Mouse (Mus musculus): ENCODE measurements at regions not wholly inside any gene's neighbourhood (a gene's known extent, or its start where the extent isn't known, plus 50 kb on each side); places are given as distances from the start of the nearest gene placed in this dataset.

GRCm38 (mm10) chr13:6802243-6803157 lies 153.9 kb upstream of the Pfkp start:
- Histone ChIP-seq H3K9me3 (ENCODE audit: control insufficient read depth, low read length) (no peaks in the 10 kb centered on the region), H3K4me2 (ENCODE audit: low read depth, low read length) (no peak overlapping the region), H3K27ac (ENCODE audit: low read length) (no peak overlapping the region), H3K9ac (ENCODE audit: low read depth, low read length) (no peak overlapping the region), H3K27me3 (replicated peaks; ENCODE audit: control insufficient read depth, insufficient read depth, low read length) (no peaks in the 10 kb centered on the region), H3K36me3 (ENCODE audit: control insufficient read depth, insufficient read depth, low read length) (no peaks in the 10 kb centered on the region), H3K4me1 (ENCODE audit: control insufficient read depth, insufficient read depth, low read length) (no peaks in the 10 kb centered on the region), H3K4me3 (ENCODE audit: low read length) (no peak overlapping the region)
- peak; percentile 86 for ATAC-seq
- 56% methylated on average over 5 of the region's 5 CpGs for WGBS

DNA sequence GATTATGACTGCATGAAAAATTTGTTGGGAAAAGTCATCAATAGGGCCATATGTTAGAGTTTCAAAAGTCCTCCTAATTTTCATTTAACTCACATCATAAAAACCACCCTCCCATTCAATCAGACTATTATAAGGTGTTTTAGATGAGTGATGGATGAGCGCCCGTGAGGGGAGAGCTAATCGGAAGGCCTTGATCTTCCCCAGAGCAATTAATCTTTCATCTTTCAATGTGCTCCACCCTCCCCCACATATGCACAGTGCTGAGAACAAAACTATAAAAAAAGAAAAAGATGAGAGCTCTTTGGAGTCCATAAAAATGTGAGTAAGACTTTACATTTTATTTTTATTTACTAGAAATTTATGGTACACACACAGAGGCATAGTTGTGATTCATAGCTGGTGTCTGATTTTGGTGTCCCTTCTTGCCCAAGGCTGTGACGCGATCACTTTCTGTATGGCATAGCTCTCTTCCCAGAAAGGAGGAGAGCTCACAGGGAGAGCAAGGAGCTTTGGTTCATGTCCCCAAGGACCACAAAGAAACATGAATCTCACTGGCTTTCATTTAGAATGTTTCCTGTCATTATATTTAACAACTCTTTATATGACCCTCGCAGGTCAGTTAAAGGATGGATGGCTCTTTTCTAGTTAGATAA lies 119.5 kb upstream of the Pfkp start:
- 70% methylated on average over 6 of the region's 6 CpGs for WGBS
- Histone ChIP-seq H3K27ac (ENCODE audit: low read length) (no peak overlapping the region), H3K4me1 (ENCODE audit: control insufficient read depth, insufficient read depth, low read length) (no peaks in the 10 kb centered on the region), H3K4me2 (ENCODE audit: low read depth, low read length) (no peak overlapping the region), H3K9me3 (ENCODE audit: control insufficient read depth, low read length) (no peaks in the 10 kb centered on the region), H3K27me3 (replicated peaks; ENCODE audit: control insufficient read depth, insufficient read depth, low read length) (no peaks in the 10 kb centered on the region), H3K36me3 (ENCODE audit: control insufficient read depth, insufficient read depth, low read length) (no peaks in the 10 kb centered on the region), H3K4me3 (ENCODE audit: low read length) (no peak overlapping the region), H3K9ac (ENCODE audit: low read depth, low read length) (no peak overlapping the region)
- ATAC-seq: no peak

GRCm38 (mm10) chr13:6757151-6757550 lies 108.6 kb upstream of the Pfkp start:
- Histone ChIP-seq H3K27ac (ENCODE audit: low read length) (no peak overlapping the region), H3K9me3 (ENCODE audit: control insufficient read depth, low read length) (no peaks in the 10 kb centered on the region), H3K9ac (ENCODE audit: low read depth, low read length) (no peak overlapping the region), H3K36me3 (ENCODE audit: control insufficient read depth, insufficient read depth, low read length) (no peaks in the 10 kb centered on the region), H3K27me3 (replicated peaks; ENCODE audit: control insufficient read depth, insufficient read depth, low read length) (no peaks in the 10 kb centered on the region), H3K4me3 (ENCODE audit: low read length) (no peak overlapping the region), H3K4me1 (ENCODE audit: control insufficient read depth, insufficient read depth, low read length) (no peaks in the 10 kb centered on the region), H3K4me2 (ENCODE audit: low read depth, low read length) (no peak overlapping the region)
- 74% methylated on average over 1 of the region's 1 CpGs for WGBS
- no peak for ATAC-seq

- Histone ChIP-seq H3K4me3 (ENCODE audit: low read length) (no peak overlapping the region), H3K9ac (ENCODE audit: low read depth, low read length) (no peak overlapping the region), H3K4me2 (ENCODE audit: low read depth, low read length) (no peak overlapping the region), H3K36me3 (ENCODE audit: control insufficient read depth, insufficient read depth, low read length) (no peaks in the 10 kb centered on the region), H3K27ac (ENCODE audit: low read length) (no peak overlapping the region), H3K27me3 (replicated peaks; ENCODE audit: control insufficient read depth, insufficient read depth, low read length) (no peaks in the 10 kb centered on the region), H3K9me3 (ENCODE audit: control insufficient read depth, low read length) (no peaks in the 10 kb centered on the region), H3K4me1 (ENCODE audit: control insufficient read depth, insufficient read depth, low read length) (no peaks in the 10 kb centered on the region)
- no peak for ATAC-seq
- WGBS: 86% methylated on average over 5 of the region's 5 CpGs
These were observed 103.0 kb upstream of the Pfkp start for GRCm38 (mm10) chr13:6751599-6751998.

GRCm38 (mm10) chr13:6751149-6751548 lies 102.6 kb upstream of the Pfkp start:
- H3K4me2 ChIP-seq (ENCODE audit: low read depth, low read length): no peak overlapping the region
- no peaks in the 10 kb centered on the region for H3K4me1 ChIP-seq (ENCODE audit: control insufficient read depth, insufficient read depth, low read length)
- no peak for ATAC-seq
- no peak overlapping the region for H3K4me3 ChIP-seq (ENCODE audit: low read length)
- H3K9me3 ChIP-seq (ENCODE audit: control insufficient read depth, low read length): no peaks in the 10 kb centered on the region
- WGBS: 43% methylated on average over 1 of the region's 1 CpGs
- no peak overlapping the region for H3K27ac ChIP-seq (ENCODE audit: low read length)
- H3K36me3 ChIP-seq (ENCODE audit: control insufficient read depth, insufficient read depth, low read length): no peaks in the 10 kb centered on the region
- no peaks in the 10 kb centered on the region for H3K27me3 ChIP-seq (replicated peaks; ENCODE audit: control insufficient read depth, insufficient read depth, low read length)
- no peak overlapping the region for H3K9ac ChIP-seq (ENCODE audit: low read depth, low read length)

GRCm38 (mm10) chr13:6741916-6742315 lies 93.3 kb upstream of the Pfkp start:
- no peaks in the 10 kb centered on the region for H3K9me3 ChIP-seq (ENCODE audit: control insufficient read depth, low read length)
- H3K36me3 ChIP-seq (ENCODE audit: control insufficient read depth, insufficient read depth, low read length): no peaks in the 10 kb centered on the region
- no peak for ATAC-seq
- H3K9ac ChIP-seq (ENCODE audit: low read depth, low read length): no peak overlapping the region
- no peak overlapping the region for H3K4me2 ChIP-seq (ENCODE audit: low read depth, low read length)
- H3K27me3 ChIP-seq (replicated peaks; ENCODE audit: control insufficient read depth, insufficient read depth, low read length): no peaks in the 10 kb centered on the region
- H3K4me1 ChIP-seq (ENCODE audit: control insufficient read depth, insufficient read depth, low read length): no peaks in the 10 kb centered on the region
- no peak overlapping the region for H3K4me3 ChIP-seq (ENCODE audit: low read length)
- no peak overlapping the region for H3K27ac ChIP-seq (ENCODE audit: low read length)
- WGBS: 77% methylated on average over 4 of the region's 4 CpGs

DNA sequence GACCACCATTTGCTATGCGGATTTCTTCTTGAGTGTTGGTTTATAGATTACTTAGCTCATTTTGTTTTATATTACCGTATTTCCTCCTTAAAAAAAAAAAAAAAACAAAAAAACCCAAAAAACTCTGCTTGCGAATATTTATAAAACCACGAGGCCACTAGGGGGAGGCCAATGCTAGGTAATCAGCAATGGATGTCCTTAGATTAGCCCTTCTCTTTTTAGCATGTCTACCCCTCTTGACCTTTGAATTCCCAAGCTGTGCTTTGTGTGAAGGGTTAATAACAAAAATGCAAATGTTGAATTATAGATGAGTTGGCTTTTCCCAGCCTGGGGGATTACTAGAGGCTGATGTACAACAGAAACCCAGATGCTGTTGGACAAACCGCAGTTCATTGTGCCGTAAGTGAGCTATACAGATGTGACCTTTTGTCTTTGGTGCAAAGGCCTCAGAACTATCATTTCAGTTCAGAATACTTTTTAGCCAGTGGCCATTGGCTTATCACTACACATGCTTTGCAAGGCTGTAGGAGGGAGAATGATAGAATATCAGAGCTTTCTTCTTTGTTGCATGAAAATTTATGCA lies 88.5 kb upstream of the Pfkp start:
- Histone ChIP-seq H3K27me3 (replicated peaks; ENCODE audit: control insufficient read depth, insufficient read depth, low read length) (no peaks in the 10 kb centered on the region), H3K9ac (ENCODE audit: low read depth, low read length) (no peak overlapping the region), H3K4me3 (ENCODE audit: low read length) (no peak overlapping the region), H3K4me1 (ENCODE audit: control insufficient read depth, insufficient read depth, low read length) (no peaks in the 10 kb centered on the region), H3K4me2 (ENCODE audit: low read depth, low read length) (no peak overlapping the region), H3K27ac (ENCODE audit: low read length) (no peak overlapping the region), H3K36me3 (ENCODE audit: control insufficient read depth, insufficient read depth, low read length) (no peaks in the 10 kb centered on the region), H3K9me3 (ENCODE audit: control insufficient read depth, low read length) (no peaks in the 10 kb centered on the region)
- ATAC-seq: no peak
- WGBS: 59% methylated on average over 6 of the region's 6 CpGs
